Mouse (Mus musculus): ENCODE results near the gene Hoxd9.
A peak's percentile ranks its signal among the peaks of the same experiment; 100 is the strongest.

Gene Hoxd9

GRCm38 (mm10) chr2:74697567-74698121 lies at the start of gene Hoxd9:
Gene Hoxd9 (plus strand): TSS chr2:74697727.
- Histone ChIP-seq H3K36me3 (ENCODE audit: control insufficient read depth, insufficient read depth, low read length, poor library complexity, severe bottlenecking) (no peaks in the 10 kb centered on the region), H3K27me3 (ENCODE audit: control insufficient read depth, insufficient read depth, low read length, poor library complexity, severe bottlenecking) (no peaks in the 10 kb centered on the region; the same call in none of the 2 replicates)
- DNase-seq (ENCODE audit: low read depth, low spot score) = no peak

GRCm38 (mm10) chr2:74652996-74653340 lies 44.6 kb upstream of the Hoxd9 start:
- Histone ChIP-seq H3K36me3 (ENCODE audit: control insufficient read depth, insufficient read depth, low read length, poor library complexity, severe bottlenecking) (no peaks in the 10 kb centered on the region), H3K27me3 (ENCODE audit: control insufficient read depth, insufficient read depth, low read length, poor library complexity, severe bottlenecking) (peaks cover 4% of the 10 kb centered on the region)
- DNase-seq (ENCODE audit: low read depth, low spot score) = no peak

GRCm38 (mm10) chr2:74653781-74654535 lies 43.6 kb upstream of the Hoxd9 start:
- Histone ChIP-seq H3K36me3 (ENCODE audit: control insufficient read depth, insufficient read depth, low read length, poor library complexity, severe bottlenecking) (no peaks in the 10 kb centered on the region), H3K27me3 (ENCODE audit: control insufficient read depth, insufficient read depth, low read length, poor library complexity, severe bottlenecking) (peaks cover 4% of the 10 kb centered on the region)
- DNase-seq (ENCODE audit: low read depth, low spot score) = no peak

GRCm38 (mm10) chr2:74654743-74655419 lies 42.6 kb upstream of the Hoxd9 start:
- H3K27me3 ChIP-seq (ENCODE audit: control insufficient read depth, insufficient read depth, low read length, poor library complexity, severe bottlenecking) = peaks cover 4% of the 10 kb centered on the region
- no peak for DNase-seq (ENCODE audit: low read depth, low spot score)
- no peaks in the 10 kb centered on the region for H3K36me3 ChIP-seq (ENCODE audit: control insufficient read depth, insufficient read depth, low read length, poor library complexity, severe bottlenecking)

GRCm38 (mm10) chr2:74655420-74655781 lies 42.1 kb upstream of the Hoxd9 start:
- Histone ChIP-seq H3K27me3 (ENCODE audit: control insufficient read depth, insufficient read depth, low read length, poor library complexity, severe bottlenecking) (peaks cover 4% of the 10 kb centered on the region), H3K36me3 (ENCODE audit: control insufficient read depth, insufficient read depth, low read length, poor library complexity, severe bottlenecking) (no peaks in the 10 kb centered on the region)
- DNase-seq (ENCODE audit: low read depth, low spot score) = no peak

GRCm38 (mm10) chr2:74655821-74656631 lies 41.5 kb upstream of the Hoxd9 start:
- Histone ChIP-seq H3K27me3 (ENCODE audit: control insufficient read depth, insufficient read depth, low read length, poor library complexity, severe bottlenecking) (peaks cover 3% of the 10 kb centered on the region), H3K36me3 (ENCODE audit: control insufficient read depth, insufficient read depth, low read length, poor library complexity, severe bottlenecking) (no peaks in the 10 kb centered on the region)
- DNase-seq (ENCODE audit: low read depth, low spot score) = peak; percentile 66

GRCm38 (mm10) chr2:74656632-74657021 lies 40.9 kb upstream of the Hoxd9 start:
- DNase-seq (ENCODE audit: low read depth, low spot score) = no peak
- Histone ChIP-seq H3K36me3 (ENCODE audit: control insufficient read depth, insufficient read depth, low read length, poor library complexity, severe bottlenecking) (no peaks in the 10 kb centered on the region), H3K27me3 (ENCODE audit: control insufficient read depth, insufficient read depth, low read length, poor library complexity, severe bottlenecking) (peaks cover 3% of the 10 kb centered on the region)

- Histone ChIP-seq H3K36me3 (ENCODE audit: control insufficient read depth, insufficient read depth, low read length, poor library complexity, severe bottlenecking) (no peaks in the 10 kb centered on the region), H3K27me3 (ENCODE audit: control insufficient read depth, insufficient read depth, low read length, poor library complexity, severe bottlenecking) (peaks cover 3% of the 10 kb centered on the region)
- peak; percentile 34 for DNase-seq (ENCODE audit: low read depth, low spot score)
These were observed 40.1 kb upstream of the Hoxd9 start for GRCm38 (mm10) chr2:74657251-74658023.

- H3K27me3 ChIP-seq (ENCODE audit: control insufficient read depth, insufficient read depth, low read length, poor library complexity, severe bottlenecking) = peaks cover 3% of the 10 kb centered on the region
- DNase-seq (ENCODE audit: low read depth, low spot score) = no peak
- H3K36me3 ChIP-seq (ENCODE audit: control insufficient read depth, insufficient read depth, low read length, poor library complexity, severe bottlenecking) = no peaks in the 10 kb centered on the region
These were observed 39.4 kb upstream of the Hoxd9 start for GRCm38 (mm10) chr2:74658024-74658666.

- DNase-seq (ENCODE audit: low read depth, low spot score) = no peak
- no peaks in the 10 kb centered on the region for H3K36me3 ChIP-seq (ENCODE audit: control insufficient read depth, insufficient read depth, low read length, poor library complexity, severe bottlenecking)
These were observed 38.7 kb upstream of the Hoxd9 start for GRCm38 (mm10) chr2:74658667-74659371.

GRCm38 (mm10) chr2:74659507-74660005 lies 38.0 kb upstream of the Hoxd9 start, which contains the start of gene Evx2:
Gene Evx2 (minus strand): TSS chr2:74659557.
- Histone ChIP-seq H3K27me3 (ENCODE audit: control insufficient read depth, insufficient read depth, low read length, poor library complexity, severe bottlenecking) (peaks cover 3% of the 10 kb centered on the region), H3K36me3 (ENCODE audit: control insufficient read depth, insufficient read depth, low read length, poor library complexity, severe bottlenecking) (no peaks in the 10 kb centered on the region)
- no peak for DNase-seq (ENCODE audit: low read depth, low spot score)

More at GRCm38 (mm10) chr2:74658667-74659371, 38.7 kb upstream of the Hoxd9 start:
- peaks cover 3% of the 10 kb centered on the region for H3K27me3 ChIP-seq (ENCODE audit: control insufficient read depth, insufficient read depth, low read length, poor library complexity, severe bottlenecking)

- H3K36me3 ChIP-seq (ENCODE audit: control insufficient read depth, insufficient read depth, low read length, poor library complexity, severe bottlenecking) = no peaks in the 10 kb centered on the region
- no peak for DNase-seq (ENCODE audit: low read depth, low spot score)
- H3K27me3 ChIP-seq (ENCODE audit: control insufficient read depth, insufficient read depth, low read length, poor library complexity, severe bottlenecking) = no peaks in the 10 kb centered on the region; the same call in 1 of the 2 replicates
These were observed 36.8 kb upstream of the Hoxd9 start for GRCm38 (mm10) chr2:74660421-74661375.
